Mouse (Mus musculus): ENCODE data around the gene Fgf6. TPM values are rescaled to one million over a fixed set of nuclear protein-coding genes. Genes with fewer than 3 reads are reported as not detected.
A peak's percentile ranks its signal among the peaks of the same experiment; 100 is the strongest.

Fgf6 gene
- polyA plus RNA-seq, 1 experiment from 2014 or later, result not detected

DNA sequence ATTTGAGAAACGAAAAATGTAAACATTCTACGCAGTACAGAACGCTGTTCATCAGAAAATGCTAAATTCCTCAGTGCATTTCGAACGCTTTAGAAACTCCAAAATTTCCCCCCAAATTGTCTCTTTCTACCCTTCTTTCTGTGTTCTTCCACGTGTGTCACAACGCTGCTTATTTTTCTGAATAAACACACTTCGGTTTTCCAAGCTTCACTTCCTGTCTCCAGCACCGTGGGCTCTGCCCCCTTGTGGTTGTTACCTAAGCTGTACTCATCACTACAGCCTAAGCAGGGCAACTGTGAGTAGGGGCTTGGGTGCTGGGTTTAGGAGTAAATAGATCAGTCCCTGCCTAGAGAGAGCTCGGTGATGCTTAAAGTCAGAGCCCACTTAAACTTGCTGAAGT lies 19.4 kb downstream of the Fgf6 start:
- H3K9ac ChIP-seq (ENCODE audit: low read depth, low read length), result no peak overlapping the region
- no peaks in the 10 kb centered on the region for H3K9me3 ChIP-seq (ENCODE audit: control insufficient read depth)
- H3K4me3 ChIP-seq (ENCODE audit: low read depth, low read length), result peak overlapping the region; percentile 16; the same call in 1 of the 2 replicates
- no peaks in the 10 kb centered on the region for H3K4me1 ChIP-seq (replicated peaks; ENCODE audit: control insufficient read depth, insufficient read depth, low read length)
- peak overlapping the region; percentile 55 for H3K4me2 ChIP-seq (replicated peaks; ENCODE audit: low read depth)
- no peaks in the 10 kb centered on the region for H3K27me3 ChIP-seq (replicated peaks; ENCODE audit: control insufficient read depth, insufficient read depth, low read length)
- ATAC-seq, result 0 out of 2 replicates have a peak, but pooled peaks have one; percentile 43
- TF ChIP-seq CTCF (IDR thresholded peaks at IDR 0.05; ENCODE audit: low read depth), result peak; percentile 85
- no peak overlapping the region for H3K27ac ChIP-seq (ENCODE audit: low read depth, low read length)
- WGBS, result 19% methylated on average over 10 of the region's 10 CpGs
- no peaks in the 10 kb centered on the region for H3K36me3 ChIP-seq (ENCODE audit: control insufficient read depth, insufficient read depth)

DNA sequence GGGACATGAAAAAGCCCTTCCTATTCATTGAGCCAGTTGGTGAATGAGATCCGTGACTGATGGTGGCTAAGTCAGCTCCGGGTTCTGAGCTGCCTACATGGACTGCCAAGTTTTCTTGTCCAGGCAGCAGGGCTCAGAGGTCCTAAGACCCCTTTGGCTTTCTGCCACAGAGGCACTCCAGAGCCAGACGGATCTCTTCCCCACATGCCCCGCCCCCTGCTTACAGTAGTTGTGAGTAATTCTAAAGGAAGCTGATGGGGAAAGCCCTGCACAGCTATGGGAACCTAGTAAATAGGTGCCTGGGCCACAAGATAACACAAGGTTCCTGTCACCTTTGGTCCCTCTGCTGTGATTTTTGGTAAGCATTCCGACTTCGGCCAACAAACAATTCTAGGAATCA lies 29.5 kb downstream of the Fgf6 start:
- no peak for TF ChIP-seq CTCF (IDR thresholded peaks at IDR 0.05; ENCODE audit: low read depth)
- H3K4me3 ChIP-seq (ENCODE audit: low read depth, low read length), result no peak overlapping the region
- no peaks in the 10 kb centered on the region for H3K36me3 ChIP-seq (ENCODE audit: control insufficient read depth, insufficient read depth)
- no peaks in the 10 kb centered on the region for H3K9me3 ChIP-seq (ENCODE audit: control insufficient read depth)
- H3K27ac ChIP-seq (ENCODE audit: low read depth, low read length), result no peak overlapping the region
- H3K4me1 ChIP-seq (replicated peaks; ENCODE audit: control insufficient read depth, insufficient read depth, low read length), result no peaks in the 10 kb centered on the region
- no peak for ATAC-seq
- 39% methylated on average over 6 of the region's 6 CpGs for WGBS
- H3K4me2 ChIP-seq (replicated peaks; ENCODE audit: low read depth), result no peak overlapping the region
- no peaks in the 10 kb centered on the region for H3K27me3 ChIP-seq (replicated peaks; ENCODE audit: control insufficient read depth, insufficient read depth, low read length)
- no peak overlapping the region for H3K9ac ChIP-seq (ENCODE audit: low read depth, low read length)

DNA sequence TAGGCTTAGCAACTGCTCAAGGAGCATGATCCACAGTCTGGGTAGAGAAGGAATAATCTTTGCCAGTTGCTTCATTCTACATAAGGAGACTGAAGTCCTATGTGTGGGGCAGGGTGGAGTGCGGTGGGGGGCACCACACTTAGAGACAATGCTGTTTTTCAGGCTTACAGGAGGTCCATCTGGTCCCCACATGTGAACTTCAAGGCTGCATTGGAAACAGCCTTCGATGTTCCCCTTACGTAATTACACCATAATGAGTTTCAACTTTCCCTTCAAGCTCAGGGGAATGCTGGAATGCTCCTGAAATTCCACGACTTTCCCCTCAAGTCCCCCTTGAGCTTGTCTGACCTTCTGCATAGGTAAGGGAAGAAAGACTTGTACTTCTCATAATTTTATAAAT lies 35.5 kb downstream of the Fgf6 start:
- H3K4me2 ChIP-seq (replicated peaks; ENCODE audit: low read depth), result no peak overlapping the region
- H3K9me3 ChIP-seq (ENCODE audit: control insufficient read depth), result no peaks in the 10 kb centered on the region
- no peaks in the 10 kb centered on the region for H3K4me1 ChIP-seq (replicated peaks; ENCODE audit: control insufficient read depth, insufficient read depth, low read length)
- H3K36me3 ChIP-seq (ENCODE audit: control insufficient read depth, insufficient read depth), result no peaks in the 10 kb centered on the region
- no peak overlapping the region for H3K4me3 ChIP-seq (ENCODE audit: low read depth, low read length)
- WGBS, result 72% methylated on average over 4 of the region's 4 CpGs
- TF ChIP-seq CTCF (IDR thresholded peaks at IDR 0.05; ENCODE audit: low read depth), result no peak
- no peak overlapping the region for H3K9ac ChIP-seq (ENCODE audit: low read depth, low read length)
- H3K27ac ChIP-seq (ENCODE audit: low read depth, low read length), result no peak overlapping the region
- no peaks in the 10 kb centered on the region for H3K27me3 ChIP-seq (replicated peaks; ENCODE audit: control insufficient read depth, insufficient read depth, low read length)
- no peak for ATAC-seq

DNA sequence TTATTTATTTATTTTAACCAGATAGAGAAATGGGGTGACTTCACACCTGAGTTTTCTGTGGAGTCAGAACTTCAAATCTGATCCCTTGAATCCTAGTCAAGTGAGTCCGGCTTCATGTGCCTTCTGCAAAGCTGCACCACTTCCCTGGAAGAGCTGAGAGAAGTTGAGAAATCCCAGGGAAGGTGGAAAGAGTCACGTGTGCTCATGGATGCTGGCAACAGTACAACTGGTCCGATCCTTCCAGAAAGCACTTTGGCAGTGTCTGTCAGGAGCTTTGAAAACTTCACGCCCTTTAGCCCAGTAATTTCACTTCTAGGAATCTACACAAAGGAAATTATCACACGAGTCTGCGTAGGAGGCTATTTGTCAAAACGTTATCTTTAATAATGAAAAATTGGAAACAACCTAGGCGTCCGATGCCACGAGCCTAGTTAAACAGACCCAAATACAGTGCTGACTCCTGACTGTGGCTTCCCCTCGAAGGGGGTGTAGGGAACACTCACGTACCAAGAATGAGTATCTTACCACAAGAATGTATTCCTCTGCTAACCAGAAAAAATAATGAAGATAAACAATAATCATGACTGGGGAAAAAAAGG lies 41.7 kb downstream of the Fgf6 start:
- Histone ChIP-seq H3K9me3 (ENCODE audit: control insufficient read depth) (no peaks in the 10 kb centered on the region), H3K27ac (ENCODE audit: low read depth, low read length) (no peak overlapping the region), H3K4me2 (replicated peaks; ENCODE audit: low read depth) (no peak overlapping the region), H3K36me3 (ENCODE audit: control insufficient read depth, insufficient read depth) (no peaks in the 10 kb centered on the region), H3K4me1 (replicated peaks; ENCODE audit: control insufficient read depth, insufficient read depth, low read length) (no peaks in the 10 kb centered on the region), H3K27me3 (replicated peaks; ENCODE audit: control insufficient read depth, insufficient read depth, low read length) (0 out of 2 replicates have a peak, but pooled peaks cover 3% of the 10 kb centered on the region), H3K4me3 (ENCODE audit: low read depth, low read length) (no peak overlapping the region), H3K9ac (ENCODE audit: low read depth, low read length) (no peak overlapping the region)
- ATAC-seq, result no peak
- WGBS, result 49% methylated on average over 12 of the region's 12 CpGs
- no peak for TF ChIP-seq CTCF (IDR thresholded peaks at IDR 0.05; ENCODE audit: low read depth)

DNA sequence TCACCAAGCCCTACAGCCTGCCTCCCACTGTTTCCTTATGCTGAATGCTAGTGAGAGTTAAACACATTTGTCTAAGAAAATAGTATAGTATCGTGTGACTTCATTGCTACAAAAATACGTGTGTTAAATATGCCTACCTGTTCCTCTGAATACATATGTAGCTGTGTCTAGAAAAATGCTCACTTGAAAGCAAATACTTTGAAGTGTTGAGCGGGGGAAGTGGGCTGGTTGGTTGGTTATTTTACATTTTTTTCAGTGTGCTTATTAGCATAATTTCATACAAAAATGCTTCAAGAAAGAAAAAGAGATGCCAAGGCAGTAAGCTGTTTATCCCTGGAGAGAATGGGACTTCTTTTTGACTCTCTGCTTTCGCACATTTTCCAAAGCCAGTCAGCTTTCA lies 44.6 kb downstream of the Fgf6 start:
- no peak for TF ChIP-seq CTCF (IDR thresholded peaks at IDR 0.05; ENCODE audit: low read depth)
- 82% methylated on average over 4 of the region's 4 CpGs for WGBS

DNA sequence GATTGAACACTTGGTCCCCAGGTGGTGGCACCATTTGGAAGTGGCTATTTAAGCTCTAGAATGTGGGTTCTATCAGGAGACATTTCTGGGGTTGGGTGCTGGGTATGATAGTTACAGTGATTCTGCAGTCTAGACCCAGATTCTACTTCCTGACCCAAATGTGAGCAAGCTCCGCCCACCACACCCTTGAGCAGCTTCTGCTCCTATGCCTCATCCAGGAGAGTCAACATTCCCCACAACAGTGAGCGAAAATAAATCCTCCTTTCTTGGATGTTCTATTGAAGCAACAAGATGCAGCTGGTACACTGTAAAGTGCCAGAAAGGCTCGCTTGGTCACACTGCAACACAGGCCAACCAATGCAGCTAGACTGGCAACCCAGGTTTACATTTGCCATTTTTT lies 48.5 kb downstream of the Fgf6 start:
- Histone ChIP-seq H3K27me3 (replicated peaks; ENCODE audit: control insufficient read depth, insufficient read depth, low read length) (0 out of 2 replicates have a peak, but pooled peaks cover 4% of the 10 kb centered on the region), H3K9me3 (ENCODE audit: control insufficient read depth) (no peaks in the 10 kb centered on the region), H3K4me3 (ENCODE audit: low read depth, low read length) (no peak overlapping the region), H3K9ac (ENCODE audit: low read depth, low read length) (no peak overlapping the region), H3K4me1 (replicated peaks; ENCODE audit: control insufficient read depth, insufficient read depth, low read length) (no peaks in the 10 kb centered on the region), H3K4me2 (replicated peaks; ENCODE audit: low read depth) (no peak overlapping the region), H3K36me3 (ENCODE audit: control insufficient read depth, insufficient read depth) (no peaks in the 10 kb centered on the region), H3K27ac (ENCODE audit: low read depth, low read length) (no peak overlapping the region)
- no peak for TF ChIP-seq CTCF (IDR thresholded peaks at IDR 0.05; ENCODE audit: low read depth)
- WGBS, result 80% methylated on average over 3 of the region's 3 CpGs
- ATAC-seq, result no peak

More for the DNA sequence above, 44.6 kb downstream of the Fgf6 start:
- no peak overlapping the region for H3K27ac ChIP-seq (ENCODE audit: low read depth, low read length)
- no peaks in the 10 kb centered on the region for H3K4me1 ChIP-seq (replicated peaks; ENCODE audit: control insufficient read depth, insufficient read depth, low read length)
- no peak overlapping the region for H3K4me2 ChIP-seq (replicated peaks; ENCODE audit: low read depth)
- H3K4me3 ChIP-seq (ENCODE audit: low read depth, low read length), result no peak overlapping the region
- no peaks in the 10 kb centered on the region for H3K9me3 ChIP-seq (ENCODE audit: control insufficient read depth)
- 0 out of 2 replicates have a peak, but pooled peaks cover 4% of the 10 kb centered on the region for H3K27me3 ChIP-seq (replicated peaks; ENCODE audit: control insufficient read depth, insufficient read depth, low read length)
- H3K9ac ChIP-seq (ENCODE audit: low read depth, low read length), result no peak overlapping the region
- no peaks in the 10 kb centered on the region for H3K36me3 ChIP-seq (ENCODE audit: control insufficient read depth, insufficient read depth)
- no peak for ATAC-seq

Data from intestine, postnatal 0 days (tissue).